Mouse (Mus musculus) embryo, embryonic 10 days (tissue): ENCODE results near the gene E2f1.

Source experiments
- DNase-seq: peaks from one replicate; pipeline ENCODE4 v3.0.0-alpha.2; 2015; ENCODE audit warnings: low spot score

Gene E2f1

DNA sequence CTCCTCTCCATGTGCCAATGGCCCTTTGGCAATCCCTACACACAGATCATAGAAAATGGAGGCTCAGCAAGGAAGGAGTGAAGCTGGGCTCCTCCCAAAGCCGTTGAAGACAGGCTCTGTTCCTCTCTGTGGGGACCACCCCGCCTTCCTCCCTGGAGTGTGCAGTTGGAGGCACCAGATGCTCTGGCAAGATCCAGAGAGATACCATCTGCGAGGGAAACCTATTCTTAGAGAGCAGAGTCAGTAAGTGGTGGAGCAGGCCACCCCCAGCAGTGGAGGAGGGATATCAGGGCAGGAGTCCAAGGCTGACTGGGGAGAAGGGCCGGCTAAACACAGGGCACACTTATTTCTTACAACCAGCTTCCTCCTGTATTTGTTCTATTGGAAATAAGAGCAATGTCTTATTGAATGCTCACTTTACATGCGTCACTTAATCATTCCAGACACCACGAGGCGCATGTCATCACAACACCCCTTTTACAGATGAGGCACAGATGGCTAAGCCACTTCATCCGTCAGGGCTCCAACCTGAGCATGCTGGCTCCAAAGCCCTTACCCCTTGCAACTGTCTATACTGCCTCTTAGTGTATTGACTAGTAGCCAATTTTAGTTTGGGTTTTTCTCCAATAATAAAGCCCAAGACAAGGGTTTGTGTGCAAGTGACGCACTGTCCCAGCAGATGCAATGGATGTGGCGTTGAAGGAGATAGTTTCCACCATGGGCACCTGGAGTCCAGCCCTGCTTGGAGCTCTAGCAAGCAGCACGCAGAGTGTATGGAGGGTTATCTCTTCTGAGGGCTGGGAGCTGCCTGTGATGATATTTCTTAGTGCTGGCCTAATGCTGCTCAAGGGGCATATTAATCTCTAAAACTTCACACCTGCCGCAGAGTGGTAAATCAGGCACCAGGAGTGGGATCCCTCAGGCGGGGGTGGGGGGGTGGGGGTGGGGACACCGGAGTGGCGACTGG is 14.5 kb upstream of the E2f1 start:
- no peak for DNase-seq

DNA sequence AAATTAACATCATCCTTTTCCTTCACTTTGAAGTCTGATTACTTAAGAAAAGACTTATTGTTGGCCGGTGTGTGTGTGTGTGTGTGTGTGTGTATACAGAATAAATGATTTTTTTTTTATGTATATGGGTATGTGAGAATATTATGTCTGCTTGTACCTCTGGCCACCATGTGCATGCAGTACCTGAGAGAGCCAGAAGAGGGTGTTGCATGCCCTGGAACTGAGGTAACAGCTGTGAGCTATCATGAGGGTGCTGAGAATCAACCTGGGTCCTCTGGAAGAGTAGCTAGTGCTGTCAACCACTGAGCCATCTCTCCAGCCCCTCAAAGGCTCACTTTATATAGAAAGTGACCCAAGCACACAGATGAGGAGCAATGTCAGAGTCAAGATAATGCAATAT is 11.7 kb upstream of the E2f1 start:
- no peak for DNase-seq

DNA sequence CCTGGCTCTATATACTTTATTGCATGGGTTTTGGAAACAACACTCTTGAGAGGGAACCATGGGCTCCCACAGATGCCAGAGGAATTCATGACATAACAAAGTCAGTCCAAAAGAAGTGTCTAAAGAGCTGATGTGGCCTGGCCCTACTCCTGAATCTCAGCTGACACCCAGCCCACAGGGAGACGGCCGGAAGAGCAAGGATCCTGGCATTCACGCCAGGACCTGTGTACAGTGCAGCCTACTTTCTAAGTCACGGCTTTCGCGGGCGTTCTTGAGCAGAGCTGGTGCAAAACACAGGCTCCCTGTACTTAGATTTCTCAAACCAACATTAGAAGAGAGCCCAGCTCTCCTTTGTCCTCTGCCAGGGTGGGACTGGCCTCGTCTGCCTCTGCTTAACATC is 10.9 kb upstream of the E2f1 start:
- DNase-seq: no peak

GRCm38 (mm10) chr2:154577744-154578067 is 8.0 kb upstream of the E2f1 start:
- DNase-seq: no peak

DNA sequence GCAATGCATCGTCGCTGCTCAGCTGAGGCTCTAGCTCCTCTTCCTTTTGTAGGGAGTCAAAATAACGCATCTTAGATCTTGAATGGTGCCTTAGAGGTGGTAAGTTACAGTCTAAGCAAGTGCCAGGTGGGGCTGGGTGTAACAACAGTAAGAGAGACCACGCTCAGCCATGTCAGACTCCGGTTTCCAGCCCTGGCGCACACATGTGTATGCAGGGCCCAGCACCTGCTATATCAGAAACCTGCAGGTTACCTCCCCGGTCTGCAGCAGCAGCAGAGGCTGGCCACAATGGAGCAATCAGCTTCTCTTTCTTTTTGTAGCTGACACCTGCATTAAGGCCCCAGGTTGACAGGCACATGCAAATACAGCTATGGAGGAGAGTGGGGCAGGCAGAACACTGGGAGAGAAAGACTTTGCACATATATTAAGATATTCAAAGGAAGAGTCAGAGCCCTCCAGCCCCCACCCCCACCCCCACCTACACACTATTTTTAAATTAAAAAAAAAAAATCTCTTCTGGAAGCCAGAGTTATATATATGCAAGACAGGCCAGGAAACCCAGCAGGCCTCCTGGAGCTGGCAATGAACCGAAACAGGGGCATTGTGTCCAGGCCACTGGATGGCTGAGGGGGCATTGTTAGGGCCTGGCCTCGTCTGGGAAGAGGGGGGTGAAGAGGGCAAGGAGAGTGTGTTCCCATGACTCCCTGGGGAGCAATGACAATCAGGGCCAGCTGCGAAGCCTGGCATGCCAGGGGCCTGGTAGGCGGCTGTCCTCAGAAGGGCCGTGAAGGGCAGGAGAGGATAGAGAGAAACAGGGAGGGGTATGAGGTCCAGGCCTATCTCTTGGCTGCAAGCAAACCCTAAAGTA is 7.4 kb upstream of the E2f1 start:
- peak; percentile 71 for DNase-seq

DNA sequence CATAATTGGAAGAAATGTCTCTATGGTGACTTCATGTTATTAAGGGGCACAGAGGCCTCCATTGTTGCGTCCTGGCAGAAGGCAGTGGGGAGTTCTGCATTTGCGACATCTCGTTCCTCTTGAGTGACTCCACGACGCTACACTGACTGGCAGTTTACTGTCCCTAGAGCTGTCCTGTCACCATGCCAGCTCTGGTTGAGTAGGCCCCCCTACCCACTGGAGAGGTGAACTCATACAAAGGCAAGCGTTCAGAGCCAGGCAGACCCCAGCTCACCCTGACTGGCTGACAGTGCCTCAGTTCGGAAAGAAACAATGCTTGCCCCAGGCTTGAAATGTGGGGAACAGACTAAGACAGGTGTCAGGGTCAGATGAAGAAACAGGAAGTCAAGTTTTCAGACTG is 4.6 kb upstream of the E2f1 start:
- no peak for DNase-seq

DNA sequence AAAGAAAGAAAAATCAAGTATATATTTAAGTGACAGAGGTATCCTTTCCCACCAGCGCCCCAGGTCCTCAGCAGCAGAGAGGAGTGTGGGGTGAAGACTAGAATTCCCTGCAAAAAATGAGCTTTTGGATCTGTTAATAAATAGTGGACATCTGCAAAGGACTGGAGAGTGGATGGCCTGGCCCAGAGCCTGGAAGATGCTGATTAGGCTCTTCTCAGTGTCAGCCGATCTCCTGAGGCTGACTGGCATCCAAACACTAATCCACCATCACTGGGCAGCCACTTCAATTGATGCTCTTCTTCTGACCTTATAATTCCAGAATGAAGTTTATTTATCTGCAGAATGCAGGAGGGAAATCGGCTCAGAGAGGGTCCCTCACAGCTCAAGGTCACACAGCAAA is 3.3 kb upstream of the E2f1 start:
- no peak for DNase-seq

DNA sequence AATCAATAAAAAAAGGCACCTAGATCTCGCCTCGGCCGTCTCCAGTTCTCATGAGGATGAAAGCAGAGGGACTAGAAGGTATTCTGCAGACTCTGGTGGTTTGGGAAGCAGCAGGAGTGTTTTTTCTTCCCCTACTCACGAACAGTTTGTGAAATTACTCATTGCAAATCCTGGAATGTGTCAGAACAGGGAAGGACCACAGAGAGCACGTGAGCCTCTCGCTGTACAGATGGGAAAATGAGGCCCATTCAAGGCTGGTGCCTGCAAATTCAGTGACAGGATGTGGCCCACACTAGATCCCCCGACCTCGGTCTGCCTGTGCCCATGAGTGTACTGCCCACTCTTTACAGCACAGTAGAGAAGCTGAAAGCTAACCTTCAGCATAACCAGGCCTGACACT is 2.3 kb upstream of the E2f1 start:
- no peak for DNase-seq

- no peak for DNase-seq
These were observed 1.6 kb upstream of the E2f1 start for GRCm38 (mm10) chr2:154571266-154571665.

GRCm38 (mm10) chr2:154570666-154571065 is 974 bp upstream of the E2f1 start:
- DNase-seq: no peak

DNA sequence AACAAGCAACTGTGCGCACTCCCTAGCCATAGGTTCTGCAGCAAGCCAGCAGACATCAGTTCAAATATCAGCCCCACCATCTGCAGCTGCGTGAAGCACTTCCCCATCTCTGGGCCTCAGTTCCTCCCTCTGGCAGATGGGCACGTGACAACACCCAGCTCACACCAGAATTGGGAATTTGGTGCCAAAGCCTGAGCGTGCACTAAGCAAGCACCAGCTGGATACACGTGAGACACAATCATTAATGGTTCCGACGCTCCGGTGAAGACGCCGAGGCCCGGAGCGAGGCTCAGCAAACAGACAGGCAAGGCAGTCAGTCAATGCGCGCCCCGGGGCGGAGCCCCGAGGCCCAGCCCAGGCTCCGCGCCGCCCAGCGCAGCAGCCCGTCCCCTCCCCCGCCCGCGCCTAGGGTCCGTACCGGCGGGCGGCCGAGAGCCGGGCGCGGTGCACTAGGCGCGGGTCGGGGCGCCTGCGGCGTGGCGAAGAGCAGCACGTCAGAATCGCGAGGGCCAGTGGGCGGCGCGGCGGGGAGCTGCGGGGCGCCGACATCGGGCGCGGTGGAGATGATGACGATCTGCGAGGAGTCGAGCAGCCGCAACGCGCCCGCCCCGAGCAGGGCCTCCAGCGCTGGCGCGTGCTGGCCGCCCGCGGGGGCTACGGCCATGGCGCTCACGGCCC is 482 bp downstream of the E2f1 start:
- DNase-seq: peak; percentile 56

- DNase-seq: peak; percentile 51
These were observed 1.2 kb downstream of the E2f1 start for GRCm38 (mm10) chr2:154568329-154569070.

GRCm38 (mm10) chr2:154567766-154568165 is 1.9 kb downstream of the E2f1 start:
- DNase-seq: no peak

- no peak for DNase-seq
These were observed 3.1 kb downstream of the E2f1 start for GRCm38 (mm10) chr2:154566641-154567040.

DNA sequence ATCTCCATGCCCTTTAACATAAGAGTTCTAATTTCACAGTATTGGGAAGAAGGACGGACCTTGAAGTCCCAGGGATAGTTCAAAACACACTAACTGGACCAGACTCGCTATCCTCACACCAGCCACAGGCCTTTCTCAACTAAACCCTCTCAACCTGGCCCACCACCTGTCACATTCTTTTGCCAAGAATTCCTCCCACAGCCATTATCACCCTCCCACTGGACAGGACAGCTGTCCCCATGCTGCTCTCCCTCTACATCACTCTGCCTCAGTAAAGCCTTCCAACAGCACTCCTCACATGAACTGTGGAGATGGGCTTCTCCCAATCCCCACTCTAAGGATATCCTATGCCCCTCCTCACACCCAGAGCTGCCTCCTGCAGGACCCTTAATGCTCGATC is 4.1 kb downstream of the E2f1 start:
- no peak for DNase-seq

DNA sequence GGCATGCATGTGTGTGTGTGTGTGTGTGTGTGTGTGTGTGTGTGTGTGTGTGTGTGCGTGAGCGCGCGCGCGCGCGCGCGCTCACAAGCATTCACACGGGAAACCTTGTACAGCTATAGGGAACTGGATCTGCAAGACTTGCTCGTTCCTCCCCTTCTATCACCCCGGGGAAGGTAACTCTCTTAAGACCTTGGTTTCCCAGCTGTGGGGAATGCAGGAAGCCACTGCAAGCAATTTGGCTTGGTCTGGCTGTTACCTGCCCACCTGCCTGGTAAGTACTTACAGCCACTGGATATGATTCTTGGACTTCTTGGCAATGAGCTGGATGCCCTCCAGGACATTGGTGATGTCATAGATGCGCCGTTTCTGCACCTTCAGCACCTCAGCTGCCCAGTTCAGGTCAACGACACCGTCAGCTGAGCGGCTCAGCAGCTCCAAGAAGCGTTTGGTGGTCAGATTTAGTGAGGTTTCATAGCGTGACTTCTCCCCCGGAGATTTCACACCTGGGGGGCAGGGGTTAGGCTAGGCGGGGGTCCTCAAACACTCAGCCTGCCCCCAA is 6.0 kb downstream of the E2f1 start:
- DNase-seq: no peak

GRCm38 (mm10) chr2:154558264-154559039 is 11.2 kb downstream of the E2f1 start, which contains the start of gene Necab3:
TSS of gene Necab3 (minus strand) at chr2:154558890.
- peak; percentile 60 for DNase-seq

- DNase-seq: no peak
These were observed 12.4 kb downstream of the E2f1 start for GRCm38 (mm10) chr2:154557184-154557832.

- DNase-seq: no peak
These were observed 14.5 kb downstream of the E2f1 start for GRCm38 (mm10) chr2:154555235-154555634.

DNA sequence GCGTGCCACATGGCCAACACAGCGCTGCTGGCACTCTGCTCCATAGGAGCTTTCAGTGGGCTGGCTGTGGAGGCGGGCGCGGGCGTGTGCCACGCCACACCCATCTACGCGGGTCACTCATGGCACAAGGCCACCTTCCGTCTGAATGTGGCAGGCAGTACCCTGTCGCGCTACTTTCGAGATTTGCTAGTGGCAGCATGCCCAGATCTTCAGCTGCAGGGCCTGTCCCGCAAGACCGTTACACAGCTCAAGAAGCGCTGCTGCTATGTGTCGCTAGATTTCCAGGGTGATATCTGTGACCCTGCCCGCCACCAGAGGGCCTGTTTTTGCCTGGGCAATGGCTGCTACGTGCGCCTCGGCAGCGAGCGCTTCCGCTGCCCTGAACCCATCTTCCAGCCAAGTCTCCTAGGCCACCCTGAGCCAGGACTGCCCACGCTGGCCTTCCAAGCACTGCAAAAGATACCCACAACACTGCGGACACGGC is 17.2 kb downstream of the E2f1 start:
- peak; percentile 82 for DNase-seq
